Mouse (Mus musculus) small intestine, adult 2 months (tissue): ENCODE data around the gene Lpin1. TPM values are rescaled to one million over a fixed set of nuclear protein-coding genes. Genes with fewer than 3 reads are reported as not detected.

Source experiments
- H3K27ac ChIP-seq: fragments of 200-500 bp; 2 replicates; pipeline ENCODE4 v1.5.1; 2012; ENCODE audit warnings: low read depth, low read length, control low read depth, inconsistent platforms; ENCODE audit not compliant: insufficient read depth
- H3K27me3 ChIP-seq: fragments of 200-500 bp; 2 replicates; pipeline ENCODE4 v1.6.1; 2012; ENCODE audit warnings: mild to moderate bottlenecking, moderate library complexity, low read length, inconsistent platforms; ENCODE audit not compliant: control insufficient read depth, insufficient read depth
- H3K36me3 ChIP-seq: fragments of 200-500 bp; 2 replicates; pipeline ENCODE4 v1.6.1; 2012; ENCODE audit warnings: mild to moderate bottlenecking, low read length, control low read depth, inconsistent platforms; ENCODE audit not compliant: control insufficient read depth, insufficient read depth
- H3K4me1 ChIP-seq: fragments of 200-500 bp; 2 replicates; pipeline ENCODE4 v1.6.1; 2012; ENCODE audit warnings: low read length, inconsistent platforms, mixed read lengths; ENCODE audit not compliant: control insufficient read depth, insufficient read depth, insufficient read length
- H3K4me3 ChIP-seq: fragments of 200-500 bp; 2 replicates; pipeline ENCODE4 v1.5.1; 2012; ENCODE audit warnings: low read depth, mild to moderate bottlenecking, control low read depth, inconsistent platforms, low read length, moderate library complexity
- CTCF ChIP-seq: fragments of 200-500 bp; IDR thresholded peaks from 2 replicates; pipeline ENCODE4 v1.5.1; 2012; ENCODE audit warnings: low read depth, mild to moderate bottlenecking, control low read depth, inconsistent platforms, low read length, moderate library complexity, mixed read lengths; ENCODE audit not compliant: insufficient replicate concordance, insufficient read length; ENCODE audit errors: extremely low read depth
- POLR2A ChIP-seq: fragments of 200-500 bp; IDR thresholded peaks from 2 replicates; pipeline ENCODE4 v1.6.1; 2012; ENCODE audit warnings: low read depth, mild to moderate bottlenecking, control low read depth, inconsistent platforms, low read length, moderate library complexity
- WGBS: fragments of 180-500 bp; shearing (Covaris S2); methylation state at CpG from one replicate; pipeline ENCODE4 v1.1.7; 2018; 5-methylcytosine and 5-hydroxymethylcytosine counted together
- polyA plus RNA-seq: library from polyadenylated mRNA; depleted of rRNA; stranded (reverse); fragments of >200 nt; gene quantifications from 2 replicates; pipeline ENCODE4 v1.2.3, GENCODE M21; 2012

Gene Lpin1
- polyA plus RNA-seq, 1 experiment: 4.0 TPM

GRCm38 (mm10) chr12:16526134-16526533 is 84.6 kb downstream of the Lpin1 start:
- no peaks in the 10 kb centered on the region for H3K4me1 ChIP-seq
- H3K27ac ChIP-seq: no peak overlapping the region; the same call in 1 of the 2 replicates
- WGBS: 81% methylated on average over 2 of the region's 2 CpGs
- H3K27me3 ChIP-seq: no peaks in the 10 kb centered on the region
- H3K4me3 ChIP-seq: no peak overlapping the region
- H3K36me3 ChIP-seq: no peaks in the 10 kb centered on the region
- TF ChIP-seq POLR2A (no peak), CTCF (no peak)

GRCm38 (mm10) chr12:16515183-16515582 is 95.6 kb downstream of the Lpin1 start:
- Histone ChIP-seq H3K36me3 (no peaks in the 10 kb centered on the region), H3K27me3 (no peaks in the 10 kb centered on the region), H3K4me3 (no peak overlapping the region), H3K4me1 (no peaks in the 10 kb centered on the region), H3K27ac (no peak overlapping the region)
- TF ChIP-seq POLR2A (no peak), CTCF (no peak)
- WGBS: 83% methylated on average over 9 of the region's 9 CpGs

GRCm38 (mm10) chr12:16512991-16513390 is 97.8 kb downstream of the Lpin1 start:
- no peaks in the 10 kb centered on the region for H3K36me3 ChIP-seq
- no peaks in the 10 kb centered on the region for H3K4me1 ChIP-seq
- no peaks in the 10 kb centered on the region for H3K27me3 ChIP-seq
- no peak overlapping the region for H3K27ac ChIP-seq
- no peak overlapping the region for H3K4me3 ChIP-seq
- 95% methylated on average over 1 of the region's 1 CpGs for WGBS
- TF ChIP-seq CTCF (no peak), POLR2A (no peak)

GRCm38 (mm10) chr12:16509122-16509752 is 101.5 kb downstream of the Lpin1 start:
- no peaks in the 10 kb centered on the region for H3K27me3 ChIP-seq
- no peak overlapping the region for H3K27ac ChIP-seq
- peak; percentile 74 for TF ChIP-seq CTCF
- no peak for TF ChIP-seq POLR2A
- H3K4me1 ChIP-seq: no peaks in the 10 kb centered on the region
- no peak overlapping the region for H3K4me3 ChIP-seq
- no peaks in the 10 kb centered on the region for H3K36me3 ChIP-seq
- 18% methylated on average over 13 of the region's 13 CpGs for WGBS

GRCm38 (mm10) chr12:16506796-16507790 is 103.7 kb downstream of the Lpin1 start:
- Histone ChIP-seq H3K36me3 (no peaks in the 10 kb centered on the region), H3K27me3 (no peaks in the 10 kb centered on the region), H3K4me1 (no peaks in the 10 kb centered on the region), H3K27ac (no peak overlapping the region), H3K4me3 (no peak overlapping the region)
- 66% methylated on average over 17 of the region's 17 CpGs for WGBS
- no peak for TF ChIP-seq POLR2A
- no peak for TF ChIP-seq CTCF

- Histone ChIP-seq H3K4me1 (no peaks in the 10 kb centered on the region), H3K27me3 (no peaks in the 10 kb centered on the region), H3K4me3 (no peak overlapping the region), H3K36me3 (no peaks in the 10 kb centered on the region), H3K27ac (no peak overlapping the region)
- no peak for TF ChIP-seq POLR2A
- TF ChIP-seq CTCF: no peak
- 85% methylated on average over 3 of the region's 3 CpGs for WGBS
Observed at GRCm38 (mm10) chr12:16504244-16504643, 106.5 kb downstream of the Lpin1 start.

GRCm38 (mm10) chr12:16497960-16498359 is 112.8 kb downstream of the Lpin1 start:
- Histone ChIP-seq H3K27ac (no peak overlapping the region), H3K4me1 (no peaks in the 10 kb centered on the region), H3K4me3 (no peak overlapping the region), H3K36me3 (no peaks in the 10 kb centered on the region), H3K27me3 (no peaks in the 10 kb centered on the region)
- TF ChIP-seq POLR2A (no peak), CTCF (no peak)
- 32% methylated on average over 4 of the region's 4 CpGs for WGBS
